Mouse (Mus musculus) kidney, embryonic 15.5 days (tissue): Measurements from ENCODE around the gene Cabin1. TPM values are rescaled to one million over a fixed set of nuclear protein-coding genes. Genes with fewer than 3 reads are reported as not detected.

Experiments
- ATAC-seq: fragments of 200-750 bp; cut with Nextera tagmentation; replicated peaks from 2 replicates; pipeline ENCODE4 v1.8.0; 2017; ENCODE audit warnings: moderate TSS enrichment; ENCODE audit not compliant: low FRiP score
- H3K27ac ChIP-seq: fragments of 300-500 bp; sonication (generic); 2 replicates; pipeline ENCODE4 v1.5.1; 2015; ENCODE audit warnings: mild to moderate bottlenecking, inconsistent platforms
- H3K27me3 ChIP-seq: fragments of 300-500 bp; sonication (generic); 2 replicates; pipeline ENCODE4 v1.6.1; 2015; ENCODE audit warnings: inconsistent platforms
- H3K36me3 ChIP-seq: fragments of 300-500 bp; sonication (generic); 2 replicates; pipeline ENCODE4 v1.6.1; 2015; ENCODE audit warnings: inconsistent platforms
- H3K4me1 ChIP-seq: fragments of 300-500 bp; sonication (generic); 2 replicates; pipeline ENCODE4 v1.6.1; 2015; ENCODE audit warnings: inconsistent platforms
- H3K4me2 ChIP-seq: fragments of 300-500 bp; sonication (generic); 2 replicates; pipeline ENCODE4 v1.6.1; 2015; ENCODE audit warnings: moderate library complexity, mild to moderate bottlenecking, inconsistent platforms
- H3K4me3 ChIP-seq: fragments of 300-500 bp; sonication (generic); replicated peaks from 2 replicates; pipeline ENCODE4 v1.5.1; 2015; ENCODE audit warnings: mild to moderate bottlenecking, inconsistent platforms
- H3K9ac ChIP-seq: fragments of 300-500 bp; sonication (generic); 2 replicates; pipeline ENCODE4 v1.6.1; 2015; ENCODE audit warnings: mild to moderate bottlenecking, inconsistent platforms
- H3K9me3 ChIP-seq: fragments of 300-500 bp; sonication (generic); replicated peaks from 2 replicates; pipeline ENCODE4 v1.6.1; 2016; ENCODE audit warnings: inconsistent platforms
- WGBS: fragments of 180-500 bp; shearing (Covaris S2); methylation state at CpG from one replicate; pipeline ENCODE4 v1.1.7; 2015; ENCODE audit warnings: mixed read lengths; 5-methylcytosine and 5-hydroxymethylcytosine counted together
- polyA plus RNA-seq: library from polyadenylated mRNA; unstranded; fragments of >200 nt; fragmentation: Nextera tagmentation; extraction: Ambion mirVana; gene quantifications from 2 replicates; pipeline ENCODE4 v1.2.1, GENCODE M21; 2015

Cabin1 gene
- polyA plus RNA-seq, 1 experiment from 2014 or later: 35.1 TPM

- Histone ChIP-seq H3K27me3 (no peaks in the 10 kb centered on the region), H3K9me3 (no peaks in the 10 kb centered on the region), H3K4me2 (no peak overlapping the region), H3K4me1 (peaks cover 3% of the 10 kb centered on the region; the same call in 1 of the 2 replicates), H3K36me3 (peaks cover 63% of the 10 kb centered on the region), H3K9ac (no peak overlapping the region), H3K4me3 (no peak overlapping the region), H3K27ac (no peak overlapping the region)
- WGBS: 93% methylated on average over 3 of the region's 3 CpGs
- ATAC-seq: no peak
Observed at GRCm38 (mm10) chr10:75707901-75708632, 56.1 kb downstream of the Cabin1 start.

- H3K27me3 ChIP-seq: no peaks in the 10 kb centered on the region
- no peaks in the 10 kb centered on the region for H3K9me3 ChIP-seq
- no peak overlapping the region for H3K27ac ChIP-seq
- no peak overlapping the region for H3K4me2 ChIP-seq
- 77% methylated on average over 8 of the region's 8 CpGs for WGBS
- H3K36me3 ChIP-seq: peaks cover 57% of the 10 kb centered on the region
- no peak overlapping the region for H3K4me3 ChIP-seq
- no peak overlapping the region for H3K9ac ChIP-seq
- ATAC-seq: peak; percentile 52; the same call in 1 of the 2 replicates
- H3K4me1 ChIP-seq: peaks cover 3% of the 10 kb centered on the region; the same call in 1 of the 2 replicates
Observed at GRCm38 (mm10) chr10:75706632-75707216, 57.4 kb downstream of the Cabin1 start.

- H3K27ac ChIP-seq: no peak overlapping the region
- H3K4me3 ChIP-seq: no peak overlapping the region
- no peak overlapping the region for H3K9ac ChIP-seq
- 74% methylated on average over 7 of the region's 7 CpGs for WGBS
- no peak overlapping the region for H3K4me2 ChIP-seq
- peaks cover 48% of the 10 kb centered on the region for H3K36me3 ChIP-seq
- H3K27me3 ChIP-seq: no peaks in the 10 kb centered on the region
- no peaks in the 10 kb centered on the region for H3K9me3 ChIP-seq
- ATAC-seq: peak; percentile 62; the same call in 1 of the 2 replicates
- H3K4me1 ChIP-seq: peaks cover 3% of the 10 kb centered on the region; the same call in 1 of the 2 replicates
Observed at GRCm38 (mm10) chr10:75705681-75706400, 58.3 kb downstream of the Cabin1 start.

GRCm38 (mm10) chr10:75704212-75705185, 59.6 kb downstream of the Cabin1 start:
- 79% methylated on average over 15 of the region's 15 CpGs for WGBS
- H3K4me3 ChIP-seq: no peak overlapping the region
- no peaks in the 10 kb centered on the region for H3K9me3 ChIP-seq
- H3K9ac ChIP-seq: no peak overlapping the region
- H3K4me2 ChIP-seq: no peak overlapping the region
- H3K27me3 ChIP-seq: no peaks in the 10 kb centered on the region
- no peak for ATAC-seq
- H3K27ac ChIP-seq: no peak overlapping the region
- peaks cover 44% of the 10 kb centered on the region for H3K36me3 ChIP-seq
- H3K4me1 ChIP-seq: peaks cover 3% of the 10 kb centered on the region; the same call in 1 of the 2 replicates

- Histone ChIP-seq H3K27ac (no peak overlapping the region), H3K9ac (no peak overlapping the region), H3K36me3 (peaks cover 46% of the 10 kb centered on the region), H3K27me3 (no peaks in the 10 kb centered on the region), H3K9me3 (no peaks in the 10 kb centered on the region), H3K4me1 (peaks cover 3% of the 10 kb centered on the region; the same call in 1 of the 2 replicates), H3K4me2 (no peak overlapping the region), H3K4me3 (no peak overlapping the region)
- 57% methylated on average over 1 of the region's 1 CpGs for WGBS
- ATAC-seq: no peak
Observed at GRCm38 (mm10) chr10:75703504-75703903, 60.6 kb downstream of the Cabin1 start.

- Histone ChIP-seq H3K27me3 (no peaks in the 10 kb centered on the region), H3K4me3 (no peak overlapping the region), H3K36me3 (peaks cover 49% of the 10 kb centered on the region), H3K27ac (no peak overlapping the region), H3K9me3 (no peaks in the 10 kb centered on the region), H3K4me1 (peaks cover 3% of the 10 kb centered on the region; the same call in 1 of the 2 replicates), H3K4me2 (no peak overlapping the region), H3K9ac (no peak overlapping the region)
- 94% methylated on average over 2 of the region's 2 CpGs for WGBS
- no peak for ATAC-seq
Observed at GRCm38 (mm10) chr10:75702494-75702893, 61.6 kb downstream of the Cabin1 start.

GRCm38 (mm10) chr10:75701280-75701679, 62.9 kb downstream of the Cabin1 start:
- Histone ChIP-seq H3K27me3 (no peaks in the 10 kb centered on the region), H3K4me3 (no peak overlapping the region), H3K9me3 (no peaks in the 10 kb centered on the region), H3K36me3 (peaks cover 59% of the 10 kb centered on the region), H3K27ac (no peak overlapping the region), H3K4me2 (no peak overlapping the region), H3K4me1 (peaks cover 3% of the 10 kb centered on the region; the same call in 1 of the 2 replicates), H3K9ac (no peak overlapping the region)
- 87% methylated on average over 6 of the region's 6 CpGs for WGBS
- no peak for ATAC-seq

- WGBS: 88% methylated on average over 3 of the region's 3 CpGs
- H3K4me1 ChIP-seq: peaks cover 15% of the 10 kb centered on the region
- no peak overlapping the region for H3K4me2 ChIP-seq
- H3K4me3 ChIP-seq: no peak overlapping the region
- H3K27ac ChIP-seq: no peak overlapping the region
- no peak for ATAC-seq
- no peaks in the 10 kb centered on the region for H3K27me3 ChIP-seq
- H3K9ac ChIP-seq: no peak overlapping the region
- peaks cover 78% of the 10 kb centered on the region for H3K36me3 ChIP-seq
- no peaks in the 10 kb centered on the region for H3K9me3 ChIP-seq
Observed at GRCm38 (mm10) chr10:75697693-75698092, 66.4 kb downstream of the Cabin1 start.

- no peak overlapping the region for H3K4me3 ChIP-seq
- peaks cover 82% of the 10 kb centered on the region for H3K36me3 ChIP-seq
- WGBS: 88% methylated on average over 7 of the region's 7 CpGs
- H3K9me3 ChIP-seq: no peaks in the 10 kb centered on the region
- no peak overlapping the region for H3K27ac ChIP-seq
- H3K9ac ChIP-seq: no peak overlapping the region
- no peaks in the 10 kb centered on the region for H3K27me3 ChIP-seq
- peak; percentile 63 for ATAC-seq
- no peak overlapping the region for H3K4me2 ChIP-seq
- H3K4me1 ChIP-seq: peaks cover 15% of the 10 kb centered on the region
Observed at GRCm38 (mm10) chr10:75696597-75697355, 67.4 kb downstream of the Cabin1 start.

- 89% methylated on average over 2 of the region's 2 CpGs for WGBS
- ATAC-seq: no peak
- Histone ChIP-seq H3K9me3 (no peaks in the 10 kb centered on the region), H3K4me1 (peaks cover 15% of the 10 kb centered on the region), H3K27me3 (no peaks in the 10 kb centered on the region), H3K4me3 (no peak overlapping the region), H3K4me2 (no peak overlapping the region), H3K9ac (no peak overlapping the region), H3K27ac (no peak overlapping the region), H3K36me3 (peaks cover 94% of the 10 kb centered on the region)
Observed at GRCm38 (mm10) chr10:75695521-75695920, 68.6 kb downstream of the Cabin1 start.

- Histone ChIP-seq H3K36me3 (peaks cover 93% of the 10 kb centered on the region), H3K9me3 (no peaks in the 10 kb centered on the region), H3K4me2 (no peak overlapping the region), H3K4me1 (peaks cover 15% of the 10 kb centered on the region), H3K27me3 (no peaks in the 10 kb centered on the region), H3K27ac (no peak overlapping the region), H3K9ac (no peak overlapping the region), H3K4me3 (no peak overlapping the region)
- 88% methylated on average over 5 of the region's 5 CpGs for WGBS
- no peak for ATAC-seq
Observed at GRCm38 (mm10) chr10:75695078-75695477, 69.1 kb downstream of the Cabin1 start.
